Mouse (Mus musculus) bone marrow macrophage, adult 2 months (primary cell): ENCODE results near the gene Midn. TPM values are rescaled to one million over a fixed set of nuclear protein-coding genes. Genes with fewer than 3 reads are reported as not detected.

Experiments
- H3K27ac ChIP-seq: 2 replicates; pipeline ENCODE4 v1.5.1; 2012; ENCODE audit warnings: low read depth, low read length; ENCODE audit not compliant: insufficient read depth
- H3K4me1 ChIP-seq: 2 replicates; pipeline ENCODE4 v1.6.1; 2012; ENCODE audit warnings: low read length; ENCODE audit not compliant: control insufficient read depth, insufficient read depth
- H3K4me3 ChIP-seq: 2 replicates; pipeline ENCODE4 v1.5.1; 2012; ENCODE audit warnings: mild to moderate bottlenecking, low read length, moderate library complexity; ENCODE audit not compliant: insufficient read depth
- CTCF ChIP-seq: IDR thresholded peaks from 2 replicates; pipeline ENCODE4 v1.5.1; 2012; ENCODE audit warnings: low read depth, mild to moderate bottlenecking, low read length, moderate library complexity
- POLR2A ChIP-seq: IDR thresholded peaks from 2 replicates; pipeline ENCODE4 v1.6.1; 2012; ENCODE audit warnings: mild to moderate bottlenecking, low read depth, low read length, borderline replicate concordance
- polyA plus RNA-seq: library from polyadenylated mRNA; stranded (reverse); fragments of >200 nt; gene quantifications from 2 replicates; pipeline ENCODE4 v1.2.4, GENCODE M21; 2012; ENCODE audit not compliant: missing spikeins, insufficient read depth, insufficient read length

The Midn gene
- polyA plus RNA-seq, 1 experiment: 40.5 TPM

- no peak overlapping the region for H3K4me3 ChIP-seq
- H3K4me1 ChIP-seq: peaks cover 11% of the 10 kb centered on the region
- H3K27ac ChIP-seq: no peak overlapping the region
- TF ChIP-seq CTCF (no peak), POLR2A (no peak)
These were observed 29.6 kb downstream of the Midn start for GRCm38 (mm10) chr10:80177441-80178279.

GRCm38 (mm10) chr10:80179068-80180051, 31.3 kb downstream of the Midn start, which contains the start of gene Efna2:
TSS of gene Efna2 (plus strand) at chr10:80179482.
- Histone ChIP-seq H3K4me3 (peak within 1 kb of the TSS; percentile 59), H3K27ac (no peak within 1 kb of the TSS), H3K4me1 (peaks cover 2% of the 10 kb centered on the region)
- no peak for TF ChIP-seq CTCF
- no peak for TF ChIP-seq POLR2A

GRCm38 (mm10) chr10:80180288-80180687, 32.2 kb downstream of the Midn start:
- no peak overlapping the region for H3K4me3 ChIP-seq
- TF ChIP-seq POLR2A (no peak), CTCF (no peak)
- H3K27ac ChIP-seq: no peak overlapping the region
- H3K4me1 ChIP-seq: no peaks in the 10 kb centered on the region

- Histone ChIP-seq H3K4me1 (no peaks in the 10 kb centered on the region), H3K27ac (no peak overlapping the region), H3K4me3 (no peak overlapping the region)
- TF ChIP-seq CTCF (no peak), POLR2A (no peak)
These were observed 32.8 kb downstream of the Midn start for GRCm38 (mm10) chr10:80180823-80181222.

- no peak overlapping the region for H3K27ac ChIP-seq
- H3K4me3 ChIP-seq: no peak overlapping the region
- H3K4me1 ChIP-seq: no peaks in the 10 kb centered on the region
- TF ChIP-seq CTCF (no peak), POLR2A (no peak)
These were observed 34.5 kb downstream of the Midn start for GRCm38 (mm10) chr10:80182547-80182946.

GRCm38 (mm10) chr10:80186649-80187048, 38.6 kb downstream of the Midn start:
- Histone ChIP-seq H3K4me1 (no peaks in the 10 kb centered on the region; the same call in 1 of the 2 replicates), H3K27ac (no peak overlapping the region), H3K4me3 (no peak overlapping the region)
- TF ChIP-seq CTCF (no peak), POLR2A (no peak)

- Histone ChIP-seq H3K4me1 (no peaks in the 10 kb centered on the region; the same call in 1 of the 2 replicates), H3K4me3 (no peak overlapping the region), H3K27ac (no peak overlapping the region)
- TF ChIP-seq POLR2A: no peak
- TF ChIP-seq CTCF: no peak
These were observed 39.7 kb downstream of the Midn start for GRCm38 (mm10) chr10:80187739-80188138.

GRCm38 (mm10) chr10:80188453-80189024, 40.5 kb downstream of the Midn start:
- TF ChIP-seq CTCF (no peak), POLR2A (no peak)
- Histone ChIP-seq H3K4me3 (no peak overlapping the region), H3K27ac (no peak overlapping the region), H3K4me1 (no peaks in the 10 kb centered on the region; the same call in 1 of the 2 replicates)

GRCm38 (mm10) chr10:80189999-80190398, 41.9 kb downstream of the Midn start:
- Histone ChIP-seq H3K27ac (no peak overlapping the region), H3K4me3 (peak overlapping the region; percentile 37; the same call in 1 of the 2 replicates), H3K4me1 (no peaks in the 10 kb centered on the region; the same call in 1 of the 2 replicates)
- no peak for TF ChIP-seq CTCF
- TF ChIP-seq POLR2A: no peak
